Mouse (Mus musculus) testis, adult 2 months (tissue): ENCODE measurements around the gene Adgre1. TPM values are rescaled to one million over a fixed set of nuclear protein-coding genes. Genes with fewer than 3 reads are reported as not detected.
"Not testable (repeated sequence)": the region's sequence is repeated elsewhere in the genome, so short reads cannot be mapped to it uniquely, and the experiment has no call there.

Experiments used
- H3K27ac ChIP-seq: fragments of 200-500 bp; 2 replicates; pipeline ENCODE4 v1.5.1; 2012; ENCODE audit warnings: low read depth, low read length; ENCODE audit not compliant: control insufficient read depth, insufficient read depth
- H3K27me3 ChIP-seq: fragments of 200-500 bp; 2 replicates; pipeline ENCODE4 v1.6.1; 2012; ENCODE audit warnings: mild to moderate bottlenecking, low read length, moderate library complexity; ENCODE audit not compliant: control insufficient read depth, insufficient read depth
- H3K36me3 ChIP-seq: fragments of 200-500 bp; 2 replicates; pipeline ENCODE4 v1.6.1; 2012; ENCODE audit warnings: mild to moderate bottlenecking, low read length; ENCODE audit not compliant: control insufficient read depth, insufficient read depth
- H3K4me1 ChIP-seq: fragments of 200-500 bp; 2 replicates; pipeline ENCODE4 v1.6.1; 2012; ENCODE audit warnings: low read length; ENCODE audit not compliant: control insufficient read depth, insufficient read depth
- H3K4me3 ChIP-seq: fragments of 200-500 bp; 2 replicates; pipeline ENCODE4 v1.5.1; 2012; ENCODE audit warnings: low read depth, mild to moderate bottlenecking, low read length, moderate library complexity, mixed read lengths; ENCODE audit not compliant: control insufficient read depth
- CTCF ChIP-seq: fragments of 200-500 bp; IDR thresholded peaks from 2 replicates; pipeline ENCODE4 v1.5.1; 2012; ENCODE audit warnings: low read depth, mild to moderate bottlenecking, inconsistent platforms, low read length, moderate library complexity; ENCODE audit not compliant: control insufficient read depth, insufficient read depth, insufficient replicate concordance
- POLR2A ChIP-seq: fragments of 200-500 bp; IDR thresholded peaks from 2 replicates; pipeline ENCODE4 v1.6.1; 2012; ENCODE audit warnings: low read depth, mild to moderate bottlenecking, inconsistent platforms, low read length, moderate library complexity; ENCODE audit not compliant: control insufficient read depth
- polyA plus RNA-seq: library from polyadenylated mRNA; depleted of rRNA; stranded (reverse); fragments of >200 nt; gene quantifications from 2 replicates; pipeline ENCODE4 v1.2.3, GENCODE M21; 2012

Adgre1 gene
- polyA plus RNA-seq, 1 experiment = 1.9 TPM

DNA sequence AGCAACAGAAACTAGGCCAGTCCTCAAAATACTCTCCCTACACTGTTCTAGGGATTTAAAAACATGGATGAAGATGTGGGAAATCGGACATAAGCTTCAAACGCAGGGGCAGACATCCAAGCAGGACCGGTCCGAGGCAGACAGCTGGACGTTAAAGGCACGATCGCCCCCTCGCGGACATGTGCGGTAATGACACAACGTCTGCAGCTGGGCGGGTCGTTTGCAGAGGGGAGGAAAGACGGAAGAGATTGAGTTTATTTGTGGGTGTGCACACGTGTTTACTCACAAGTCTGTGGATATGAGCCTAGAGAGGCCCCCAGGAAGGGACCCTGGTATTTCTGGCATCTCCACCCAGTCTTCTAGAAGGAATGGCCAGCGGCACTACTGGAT is 23.7 kb upstream of the Adgre1 start:
- Histone ChIP-seq H3K27ac (no peak overlapping the region), H3K4me3 (peak overlapping the region; percentile 42)

DNA sequence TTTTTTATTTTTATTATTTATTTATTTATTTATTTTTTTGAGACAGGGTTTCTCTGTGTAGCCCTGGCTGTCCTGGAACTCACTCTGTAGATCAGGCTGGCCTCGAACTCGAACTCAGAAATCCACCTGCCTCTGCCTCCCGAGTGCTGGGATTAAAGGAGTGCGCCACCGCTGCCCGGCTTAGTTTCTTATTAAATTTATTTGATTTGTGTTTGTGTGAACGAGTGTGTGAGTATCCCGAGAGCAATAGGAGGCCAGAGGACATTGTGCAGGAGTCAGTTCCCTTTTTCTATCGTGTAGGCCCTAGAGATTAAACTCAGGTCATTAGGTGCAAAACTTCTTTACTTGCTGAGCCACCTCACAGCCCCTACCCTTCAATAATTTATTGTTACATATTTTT is 23.3 kb upstream of the Adgre1 start:
- not testable (repeated sequence) for H3K4me3 ChIP-seq, H3K36me3 ChIP-seq, H3K27me3 ChIP-seq, H3K27ac ChIP-seq
- H3K4me1 ChIP-seq = peaks cover 16% of the 10 kb centered on the region

More for the DNA sequence above, 23.7 kb upstream of the Adgre1 start:
- Histone ChIP-seq H3K36me3 (no peaks in the 10 kb centered on the region), H3K27me3 (no peaks in the 10 kb centered on the region), H3K4me1 (peaks cover 16% of the 10 kb centered on the region)
- 0 out of 2 replicates have a peak, but pooled peaks have one; percentile 14 for TF ChIP-seq POLR2A
- peak; percentile 99 for TF ChIP-seq CTCF

DNA sequence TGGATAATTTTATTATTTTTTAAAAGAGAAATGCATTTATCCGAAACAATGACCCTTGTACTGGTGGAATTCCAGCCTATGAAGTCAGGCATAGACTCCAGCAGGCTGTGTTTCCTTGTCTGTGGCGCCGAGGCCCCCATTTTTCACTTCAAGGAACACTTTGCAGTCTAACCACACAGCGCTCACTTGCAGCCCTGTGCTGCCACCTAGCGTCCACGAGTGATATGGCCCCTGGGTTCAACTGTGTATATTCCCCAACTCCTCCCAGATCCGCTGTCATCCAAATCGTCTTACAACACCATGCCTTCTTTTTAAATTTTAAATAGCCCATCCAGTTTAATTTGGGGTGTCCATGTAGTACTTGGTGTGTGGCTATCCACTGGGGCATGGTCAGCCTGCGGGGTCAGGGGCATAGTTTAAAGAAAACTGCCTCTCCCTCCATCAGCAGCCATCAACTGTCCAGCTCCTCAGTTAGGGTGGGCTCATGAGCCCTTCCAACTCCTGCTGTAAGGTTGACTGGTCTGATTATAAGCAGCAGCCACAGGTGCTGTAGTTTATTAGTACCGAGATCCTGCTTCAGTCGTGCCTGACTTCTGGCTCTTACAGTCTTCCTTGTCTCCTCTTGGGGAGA is 22.7 kb upstream of the Adgre1 start:
- H3K27me3 ChIP-seq = no peaks in the 10 kb centered on the region
- H3K27ac ChIP-seq = no peak overlapping the region
- H3K36me3 ChIP-seq = no peaks in the 10 kb centered on the region
- TF ChIP-seq POLR2A (no peak), CTCF (peak; percentile 97)
- no peak overlapping the region for H3K4me3 ChIP-seq
- H3K4me1 ChIP-seq = peaks cover 16% of the 10 kb centered on the region

DNA sequence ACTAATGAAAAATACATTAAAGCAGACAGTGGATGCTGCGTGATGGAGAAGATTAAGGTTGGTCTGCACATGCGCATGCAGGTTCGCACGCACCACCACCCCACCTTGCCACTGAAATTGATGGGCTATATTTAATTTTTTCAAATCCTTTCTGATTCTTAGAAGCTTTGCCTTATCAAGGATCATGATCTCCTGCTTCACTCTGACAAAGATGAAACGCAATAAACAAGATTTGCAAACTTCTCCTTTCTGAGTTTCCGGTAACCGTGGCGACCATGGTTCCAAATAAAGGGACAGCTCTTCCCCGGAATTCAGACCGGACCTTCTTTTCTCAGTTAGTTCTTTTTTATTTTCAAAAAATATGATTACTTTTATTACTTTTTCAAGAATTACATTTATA is 20.5 kb upstream of the Adgre1 start:
- no peak for TF ChIP-seq POLR2A
- TF ChIP-seq CTCF = no peak
- Histone ChIP-seq H3K4me1 (peaks cover 16% of the 10 kb centered on the region), H3K27ac (no peak overlapping the region), H3K27me3 (no peaks in the 10 kb centered on the region), H3K4me3 (no peak overlapping the region), H3K36me3 (no peaks in the 10 kb centered on the region)

DNA sequence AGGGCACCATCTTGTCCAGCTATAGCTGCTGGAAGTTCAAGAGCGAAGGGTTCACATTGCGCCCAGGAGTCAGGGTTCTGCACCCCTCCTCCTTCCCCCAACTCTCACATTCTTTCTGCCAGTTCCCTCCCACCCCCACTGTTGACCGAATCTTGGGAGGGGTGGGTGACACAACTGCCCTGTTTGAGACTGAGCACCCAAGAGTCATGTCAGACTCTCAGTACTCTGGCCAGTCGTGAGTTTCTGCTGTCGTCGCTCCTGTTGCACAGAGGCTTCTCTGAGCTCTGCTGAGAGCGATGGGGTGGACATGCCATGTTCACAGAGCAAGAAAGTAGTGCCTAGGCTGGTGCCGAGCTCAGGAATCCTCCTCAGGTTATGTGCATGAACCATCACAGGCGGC is 19.2 kb upstream of the Adgre1 start:
- no peak for TF ChIP-seq POLR2A
- Histone ChIP-seq H3K4me3 (no peak overlapping the region), H3K27me3 (no peaks in the 10 kb centered on the region), H3K27ac (no peak overlapping the region), H3K36me3 (no peaks in the 10 kb centered on the region), H3K4me1 (peaks cover 14% of the 10 kb centered on the region)

- no peak for TF ChIP-seq CTCF
- no peak for TF ChIP-seq POLR2A
- H3K36me3 ChIP-seq = no peaks in the 10 kb centered on the region
- H3K4me1 ChIP-seq = peaks cover 5% of the 10 kb centered on the region
- H3K4me3 ChIP-seq = no peak overlapping the region
- no peaks in the 10 kb centered on the region for H3K27me3 ChIP-seq
- H3K27ac ChIP-seq = no peak overlapping the region
Observed at GRCm38 (mm10) chr17:57341568-57341967, 16.9 kb upstream of the Adgre1 start.

DNA sequence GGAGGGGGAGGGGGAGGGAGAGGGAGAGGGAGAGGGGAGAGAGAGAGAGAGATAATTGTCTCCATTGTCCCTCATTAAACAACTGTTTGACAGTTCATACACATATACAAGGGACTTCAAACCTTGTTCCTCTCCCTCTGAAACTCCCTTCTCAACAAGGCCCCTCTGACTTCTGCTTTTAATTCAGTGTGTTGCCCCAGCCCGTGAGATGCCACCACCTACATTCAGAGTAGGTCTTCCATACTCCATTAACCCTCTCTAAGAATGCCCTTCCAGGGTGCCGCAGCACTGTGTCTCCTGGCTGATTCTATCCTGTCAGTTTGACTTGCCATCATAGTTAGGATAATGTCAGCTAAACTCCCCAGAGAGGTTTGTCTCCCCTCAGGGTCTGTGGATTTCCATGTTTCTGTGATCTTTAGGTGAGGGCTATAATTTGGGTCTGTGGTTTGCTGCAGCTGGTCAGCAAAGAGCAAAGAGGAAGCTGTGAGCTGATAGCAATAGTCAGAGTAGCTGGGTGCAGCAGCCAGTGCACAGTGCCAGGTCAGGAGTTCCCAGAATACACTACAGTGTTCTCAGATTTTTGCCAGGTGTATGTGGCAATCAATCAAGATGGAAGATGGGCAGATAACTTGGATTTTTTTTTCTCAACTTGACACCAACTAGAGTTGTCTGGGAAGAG is 14.3 kb upstream of the Adgre1 start:
- H3K4me3 ChIP-seq = no peak overlapping the region
- TF ChIP-seq POLR2A = no peak
- H3K36me3 ChIP-seq = no peaks in the 10 kb centered on the region
- H3K27ac ChIP-seq = no peak overlapping the region
- no peaks in the 10 kb centered on the region for H3K27me3 ChIP-seq
- no peaks in the 10 kb centered on the region for H3K4me1 ChIP-seq

DNA sequence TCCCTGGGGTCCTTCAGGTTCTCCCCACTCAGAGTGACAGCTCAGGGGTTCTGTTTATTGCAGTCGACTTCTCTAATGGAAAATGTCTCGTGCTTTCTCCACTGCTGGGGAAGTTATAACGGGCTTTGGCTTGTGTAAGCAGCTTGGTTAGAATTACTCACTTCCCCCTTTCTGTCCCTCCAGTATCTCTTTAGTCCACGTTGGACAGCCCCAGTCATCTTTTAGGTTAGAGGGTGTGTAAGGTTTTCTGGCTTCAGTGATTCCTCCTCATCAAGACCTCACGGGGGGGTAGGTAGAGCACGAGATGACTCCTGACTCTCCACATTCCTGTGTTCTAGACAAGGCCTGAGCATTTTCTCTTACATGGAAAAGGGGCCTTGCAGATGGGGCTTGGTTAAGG is 11.5 kb upstream of the Adgre1 start:
- Histone ChIP-seq H3K36me3 (no peaks in the 10 kb centered on the region), H3K27ac (no peak overlapping the region), H3K4me3 (no peak overlapping the region), H3K27me3 (no peaks in the 10 kb centered on the region), H3K4me1 (no peaks in the 10 kb centered on the region)
- TF ChIP-seq POLR2A = no peak
- TF ChIP-seq CTCF = no peak
